Mouse (Mus musculus) v-Abl transformed pro-B cells (cell line): Measurements from ENCODE around the gene Ddo.

Experiments
- in situ Hi-C, 2 experiments: fragments of 400-800 bp; cut with MboI; formaldehyde crosslinking; loops; one replicate each; pipeline ENCODE4 v1.15.1; 2025; ENCODE audit not compliant: unreplicated experiment in 2 of 2

Gene Ddo

GRCm38 (mm10) chr10:40629656-40630311 is at the start of gene Ddo:
Gene Ddo, plus strand, starts transcription at chr10:40630011.
- in situ Hi-C loops = no loop called here

DNA sequence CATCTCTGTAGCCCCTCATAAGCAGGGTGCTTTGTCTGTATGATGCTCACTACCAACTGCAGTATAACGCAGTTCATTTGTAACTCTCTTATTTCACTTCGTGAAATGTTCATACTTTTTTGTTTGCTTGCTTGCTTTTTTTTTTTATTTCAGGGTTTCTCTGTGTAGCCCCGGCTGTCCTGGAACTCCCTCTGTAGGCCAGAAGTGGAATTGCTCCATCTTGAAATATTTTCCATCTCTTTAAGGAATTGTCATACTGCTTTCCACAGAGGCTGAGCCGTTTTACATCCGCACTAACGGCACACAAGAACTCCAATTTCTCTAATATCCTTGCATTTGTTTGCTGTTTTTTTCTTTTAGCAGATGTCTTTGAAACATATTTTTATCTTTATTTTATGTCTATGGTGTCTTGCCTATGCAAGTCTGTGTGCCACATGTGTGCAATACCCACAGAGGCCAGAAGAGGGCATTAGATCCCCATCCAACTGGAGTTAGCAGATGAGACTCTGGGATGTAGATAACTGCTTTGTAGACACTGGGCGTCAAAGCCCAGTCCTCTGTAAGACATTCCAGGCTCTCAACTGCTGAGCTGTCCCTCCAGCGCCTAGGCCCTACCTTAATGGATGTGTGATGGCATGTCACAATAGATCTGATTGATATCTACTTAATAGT is 46.1 kb upstream of the Ddo start:
- in situ Hi-C loops = no loop called here

DNA sequence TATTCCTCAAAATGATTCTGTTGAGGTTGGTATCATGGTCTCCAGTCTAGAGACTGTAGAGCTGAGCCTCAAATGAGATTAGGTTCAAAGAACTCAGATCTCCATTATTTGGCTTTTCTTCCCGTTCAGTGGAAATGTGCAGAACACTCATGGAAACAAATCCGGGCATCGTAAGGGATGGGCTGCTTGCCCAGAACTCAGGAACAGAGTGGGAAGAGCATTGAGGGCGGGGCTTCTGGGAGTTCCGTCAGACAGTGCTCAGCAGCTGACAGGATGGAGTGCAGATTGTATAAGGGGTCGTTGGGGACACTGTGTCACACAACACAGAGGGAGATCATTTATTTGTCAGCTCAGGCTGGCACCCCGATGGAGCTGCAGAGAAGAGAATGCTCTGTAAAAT is 37.6 kb upstream of the Ddo start:
- in situ Hi-C loops = no loop called here

DNA sequence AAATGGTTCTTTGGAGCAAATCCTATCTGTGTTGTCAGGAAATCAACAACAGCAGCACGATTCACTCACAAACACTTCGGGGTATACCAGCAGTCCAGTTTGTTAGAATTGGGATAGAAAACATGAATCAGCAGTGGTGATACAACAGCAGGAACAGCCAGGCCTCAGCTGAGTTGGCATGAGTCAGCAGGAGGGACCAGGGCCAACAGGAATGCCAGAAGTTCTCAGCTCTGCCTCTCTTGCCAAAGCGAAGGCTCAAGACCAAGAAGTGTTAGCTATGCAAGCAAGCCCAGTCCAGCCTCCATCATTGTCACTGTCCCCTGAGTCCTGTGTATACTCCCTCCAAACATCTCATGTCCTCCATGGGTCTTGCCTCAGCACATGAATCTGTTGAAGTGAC is 32.6 kb upstream of the Ddo start:
- in situ Hi-C loops = no loop called here

DNA sequence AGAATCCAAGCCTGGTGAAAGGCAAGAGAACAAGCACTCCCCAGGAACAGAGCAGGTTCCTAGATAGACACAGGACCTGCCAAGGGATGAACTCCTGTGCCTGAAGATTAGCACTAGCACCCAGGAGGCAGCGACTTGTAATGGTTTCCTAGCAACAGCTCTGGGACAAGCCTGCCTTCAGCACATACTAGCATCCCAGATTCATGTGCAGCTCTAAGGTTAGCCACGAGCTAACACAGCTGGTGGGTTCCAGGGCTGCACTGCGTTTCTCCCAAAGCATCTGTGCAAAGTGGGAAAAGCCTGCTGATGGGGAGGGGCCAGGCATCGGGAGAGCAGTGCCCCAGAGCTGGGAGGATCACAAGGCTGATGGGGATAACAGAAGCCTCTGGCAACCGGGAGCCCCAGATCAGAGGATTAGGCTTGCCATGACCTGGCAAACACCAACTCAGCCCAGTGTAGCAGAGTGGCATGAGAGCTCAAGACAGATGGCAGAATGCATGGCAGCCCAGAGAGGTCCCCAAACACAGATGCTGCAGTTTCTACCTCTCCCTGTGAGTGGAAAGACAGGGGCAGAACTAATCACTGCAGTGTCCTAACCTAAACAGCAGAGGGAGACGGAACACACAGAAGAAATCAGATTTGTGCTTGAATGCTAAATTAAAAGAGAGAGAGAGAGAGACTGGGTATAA is 25.0 kb upstream of the Ddo start:
- in situ Hi-C loops = no loop called here

GRCm38 (mm10) chr10:40617973-40618372 is 11.8 kb upstream of the Ddo start:
- in situ Hi-C loops = no loop called here

GRCm38 (mm10) chr10:40619760-40620159 is 10.1 kb upstream of the Ddo start:
- in situ Hi-C loops = no loop called here

DNA sequence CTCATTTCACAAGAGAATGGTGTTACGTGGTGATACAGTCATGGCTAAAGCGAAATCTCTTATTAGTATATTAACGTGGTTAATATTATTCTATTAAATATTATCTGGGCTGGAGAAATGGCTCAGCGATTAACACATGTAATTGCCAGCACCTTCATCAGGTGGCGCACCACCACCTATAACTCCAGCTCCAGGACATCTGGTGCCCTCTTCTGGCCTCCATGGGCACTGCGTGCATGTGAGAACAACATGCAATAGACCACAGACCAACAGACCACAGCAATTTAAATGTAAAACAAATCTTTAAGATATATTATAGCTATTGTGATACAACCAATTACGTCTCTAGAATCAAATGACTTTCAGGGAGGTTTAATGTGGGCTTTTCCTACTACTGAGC is 671 bp upstream of the Ddo start:
- in situ Hi-C loops = no loop called here

DNA sequence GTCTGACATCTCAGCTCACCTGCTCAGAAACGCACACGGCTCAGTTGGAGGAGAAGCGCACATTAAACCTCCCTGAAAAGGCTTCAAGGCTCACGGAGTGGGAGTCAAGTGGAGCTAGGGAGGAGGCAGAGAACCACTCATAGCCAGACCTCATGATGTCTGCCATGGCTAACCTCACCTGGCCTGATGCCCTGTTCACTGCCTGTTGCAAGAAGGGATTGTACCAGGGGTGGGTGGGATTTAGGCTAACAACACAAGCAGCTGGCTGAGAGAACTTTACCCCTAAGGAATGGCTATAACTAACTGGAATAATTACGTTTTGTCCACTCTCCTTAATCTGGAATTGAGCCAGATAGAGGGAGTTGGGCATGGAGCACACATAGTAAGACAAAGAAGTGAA is 646 bp downstream of the Ddo start:
- in situ Hi-C loops = no loop called here

DNA sequence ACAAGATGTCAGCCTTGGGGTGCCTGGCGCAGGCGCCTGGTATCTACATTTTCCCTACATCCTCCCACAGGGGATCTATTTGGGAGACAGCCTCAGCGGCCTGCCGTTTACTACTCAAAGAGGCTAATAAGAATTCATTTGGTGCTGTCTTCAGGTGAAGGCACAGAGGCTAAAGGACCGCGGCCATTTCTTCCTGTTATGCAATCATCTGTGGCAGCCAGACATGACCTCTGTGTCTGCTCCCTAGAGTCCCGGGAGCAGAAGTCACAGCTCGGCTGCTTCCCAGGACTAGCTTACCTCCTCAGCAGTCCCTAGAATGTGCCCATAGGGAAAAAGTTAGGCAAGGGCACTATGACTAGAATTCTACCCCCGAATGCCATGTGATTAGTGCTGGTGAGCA is 1.1 kb downstream of the Ddo start:
- in situ Hi-C loops = no loop called here

- in situ Hi-C loops = no loop called here
These were observed 2.3 kb downstream of the Ddo start for GRCm38 (mm10) chr10:40632087-40632486.

DNA sequence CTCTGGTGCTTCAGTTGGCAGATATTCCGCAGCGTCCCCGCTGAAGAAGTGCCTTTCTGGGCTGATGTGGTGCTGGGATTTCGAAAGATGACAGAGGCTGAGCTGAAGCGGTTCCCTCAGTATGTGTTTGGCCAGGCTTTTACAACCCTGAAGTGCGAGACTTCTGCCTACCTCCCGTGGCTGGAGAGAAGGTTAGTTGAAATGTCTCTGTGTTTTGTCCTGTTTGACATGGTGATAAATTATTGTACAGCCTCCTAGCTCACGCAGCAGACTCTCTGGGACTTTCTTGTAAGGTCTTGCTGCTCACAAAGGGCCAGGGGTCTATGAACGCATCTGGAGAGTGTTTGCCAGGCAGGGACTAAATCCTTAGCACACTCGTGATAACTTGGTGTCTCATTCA is 7.5 kb downstream of the Ddo start:
- in situ Hi-C loops = no loop called here

DNA sequence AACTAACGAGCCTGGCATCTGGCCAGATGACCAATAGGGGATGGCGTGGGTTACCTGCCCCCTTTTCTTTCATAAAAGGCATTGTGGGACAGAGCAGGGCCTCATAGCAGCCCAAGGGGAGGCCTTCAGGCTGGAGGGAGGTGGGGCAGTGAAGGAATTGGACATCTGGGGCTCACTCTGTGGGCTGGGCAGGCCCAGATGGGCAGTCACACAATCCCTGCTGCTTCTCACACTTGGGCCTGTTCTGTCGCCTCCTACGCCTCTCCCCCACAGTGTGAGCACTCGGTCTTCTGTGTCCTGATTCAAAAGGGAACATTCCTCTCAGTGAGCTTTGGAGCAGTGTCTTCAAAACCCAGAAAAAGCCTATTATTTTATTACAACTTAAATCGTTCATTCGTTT is 8.5 kb downstream of the Ddo start:
- in situ Hi-C loops = no loop called here

- in situ Hi-C loops = no loop called here
These were observed 9.3 kb downstream of the Ddo start for GRCm38 (mm10) chr10:40638823-40639819.

DNA sequence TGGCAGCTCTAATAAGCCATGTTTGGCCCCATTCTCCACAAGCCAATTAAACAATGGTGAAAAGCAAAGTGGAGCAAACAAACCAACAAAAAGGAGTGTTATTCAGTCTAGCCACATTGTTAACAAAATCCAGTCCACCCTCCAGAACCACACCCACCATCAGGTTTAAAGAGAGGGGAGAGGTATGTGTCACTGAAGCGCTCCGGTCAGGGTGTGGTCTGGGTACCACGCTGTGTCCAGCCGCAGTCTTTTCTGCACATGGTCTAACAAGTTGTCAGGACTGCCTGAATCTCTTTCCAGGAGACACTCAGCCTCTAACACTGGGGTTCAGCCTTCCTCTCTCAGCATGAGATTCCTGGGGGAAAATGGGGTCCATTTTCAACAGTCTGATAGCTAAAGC is 10.6 kb downstream of the Ddo start:
- in situ Hi-C loops = no loop called here

GRCm38 (mm10) chr10:40641901-40642300 is 12.1 kb downstream of the Ddo start:
- in situ Hi-C loops = no loop called here

DNA sequence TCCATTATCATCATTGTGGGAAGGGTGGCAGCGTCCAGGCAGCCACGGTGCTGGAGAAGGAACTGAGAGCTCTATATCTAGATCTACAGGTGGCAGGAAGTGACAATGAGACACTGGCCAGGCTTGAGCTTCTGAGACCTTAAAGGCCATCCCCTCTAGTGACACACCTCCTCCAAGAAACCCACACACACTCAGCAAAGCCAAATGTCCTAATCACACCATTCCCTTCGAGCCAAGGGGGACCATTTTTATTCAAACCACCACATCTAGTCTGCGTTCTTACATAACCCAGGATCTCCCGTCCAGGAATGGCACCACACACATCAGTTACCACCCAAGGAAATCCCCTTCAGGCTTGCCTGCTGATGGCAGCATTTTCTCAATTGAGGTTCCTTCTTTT is 13.3 kb downstream of the Ddo start:
- in situ Hi-C loops = no loop called here

- in situ Hi-C loops = no loop called here
These were observed 14.6 kb downstream of the Ddo start for GRCm38 (mm10) chr10:40644456-40644855.

DNA sequence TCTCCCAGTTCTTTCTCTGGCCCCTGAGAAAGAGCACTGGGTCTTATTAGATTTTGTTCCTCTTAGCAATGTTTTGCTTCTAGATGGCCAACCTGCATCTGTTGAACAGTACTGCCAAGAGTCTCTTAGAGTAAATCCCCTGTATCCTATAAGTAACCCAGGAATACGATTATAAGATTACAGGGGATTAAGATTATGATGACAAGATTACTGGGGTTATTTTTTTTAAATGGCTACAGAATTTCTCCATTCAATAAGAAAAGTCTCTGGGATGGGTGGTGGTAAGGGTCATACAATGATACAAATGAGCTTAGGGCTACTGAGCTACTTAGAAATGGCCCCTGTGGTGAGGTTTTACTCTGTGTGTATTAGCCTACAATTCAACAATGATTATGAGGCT is 15.5 kb downstream of the Ddo start:
- in situ Hi-C loops = no loop called here

DNA sequence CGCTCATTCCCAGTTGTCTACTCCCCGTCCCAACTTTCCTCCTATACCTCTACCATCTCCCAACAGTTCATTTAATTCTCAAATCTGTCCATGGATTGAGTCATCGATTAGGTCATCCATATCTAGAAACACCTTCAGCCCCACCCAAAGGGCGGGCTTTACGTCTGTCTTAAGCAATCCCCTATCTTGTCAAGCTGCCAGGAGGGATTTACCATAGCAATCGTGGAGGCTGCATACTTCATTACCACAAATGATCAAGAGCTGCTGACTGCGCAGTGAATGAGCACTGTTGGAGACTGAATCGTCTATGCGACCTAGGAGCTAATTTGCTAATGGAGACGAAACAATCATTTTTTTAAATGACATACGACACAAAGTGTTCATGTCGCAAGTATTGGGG is 19.0 kb downstream of the Ddo start:
- in situ Hi-C loops = no loop called here

GRCm38 (mm10) chr10:40649634-40650033 is 19.8 kb downstream of the Ddo start:
- in situ Hi-C loops = loop anchor here (10.0 kb wide), 2 partner anchors 625 to 855 kb away; no protein-coding TSS in a partner anchor
